Mouse (Mus musculus): Measurements from ENCODE around the gene Enpp1.

Enpp1 gene

GRCm38 (mm10) chr10:24596003-24596868 is 115.7 kb downstream of the Enpp1 start:
- no peak for DNase-seq (ENCODE audit: low read depth)

- DNase-seq (ENCODE audit: low read depth): peak; percentile 92
Measured at GRCm38 (mm10) chr10:24595250-24596002, 116.5 kb downstream of the Enpp1 start, which contains the start of gene Ccn2. Gene Ccn2 (plus strand): TSS chr10:24595442.

- DNase-seq (ENCODE audit: low read depth): no peak
Measured at GRCm38 (mm10) chr10:24593556-24593955, 118.4 kb downstream of the Enpp1 start.

GRCm38 (mm10) chr10:24592969-24593368 is 119.0 kb downstream of the Enpp1 start:
- no peak for DNase-seq (ENCODE audit: low read depth)

DNA sequence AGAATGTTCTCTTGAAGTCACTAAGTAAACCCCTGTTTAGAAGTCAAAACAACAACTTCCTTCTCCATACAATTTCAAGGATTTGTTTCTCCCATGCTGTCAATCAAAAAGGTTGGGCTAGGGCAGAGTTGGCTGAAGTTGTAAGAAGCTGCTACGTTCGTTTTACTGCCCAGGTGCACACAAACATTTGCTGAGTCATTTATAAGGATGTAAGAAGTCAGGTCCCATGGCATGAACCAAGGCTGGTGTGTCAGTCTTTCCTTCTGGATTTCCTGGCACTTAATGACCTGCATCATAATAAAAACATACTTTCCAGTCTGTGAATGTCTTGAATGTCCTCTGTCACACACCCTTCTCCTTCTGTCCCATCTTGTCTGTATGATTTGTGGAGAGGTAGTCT is 119.6 kb downstream of the Enpp1 start:
- no peak for DNase-seq (ENCODE audit: low read depth)

- no peak for DNase-seq (ENCODE audit: low read depth)
Measured at GRCm38 (mm10) chr10:24591741-24592140, 120.2 kb downstream of the Enpp1 start.

DNA sequence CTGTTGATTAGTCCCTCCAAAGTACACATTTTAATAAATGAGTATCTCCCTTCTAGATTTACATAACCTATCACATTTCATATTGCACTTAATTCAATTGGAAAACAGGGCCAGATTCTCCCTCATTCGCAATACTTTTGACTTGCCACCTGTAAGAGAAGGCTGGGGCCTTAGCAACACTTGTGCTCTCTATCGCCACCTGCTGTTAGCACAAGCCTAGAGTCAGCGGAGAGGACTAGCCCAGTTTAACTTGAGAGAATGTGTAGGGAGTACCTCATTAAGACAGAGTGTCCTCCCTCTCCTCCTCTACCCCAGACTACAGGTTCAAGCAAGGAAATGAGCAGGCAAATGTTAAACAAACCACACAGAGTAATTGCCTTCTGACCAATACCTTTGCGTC is 120.8 kb downstream of the Enpp1 start:
- DNase-seq (ENCODE audit: low read depth): no peak

GRCm38 (mm10) chr10:24590546-24590945 is 121.4 kb downstream of the Enpp1 start:
- no peak for DNase-seq (ENCODE audit: low read depth)

DNA sequence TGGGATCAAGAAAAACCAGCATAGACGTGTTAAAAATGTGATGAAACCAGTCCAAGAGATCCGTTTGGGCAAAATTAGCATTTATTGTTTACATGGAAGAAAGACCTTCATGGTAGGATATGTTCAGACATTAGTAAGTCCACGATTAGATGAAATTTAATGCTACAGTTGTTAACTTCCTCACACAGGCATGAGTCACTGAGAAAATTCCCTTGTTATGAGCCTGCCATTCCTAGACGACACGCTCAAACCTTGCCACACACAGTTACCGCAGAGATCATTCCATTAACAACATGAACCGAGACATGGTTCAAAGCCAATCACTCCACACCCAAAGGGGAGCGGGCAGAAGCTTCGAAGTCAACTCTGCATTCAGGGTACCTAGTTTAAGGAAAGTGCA is 122.7 kb downstream of the Enpp1 start:
- peak; percentile 86 for DNase-seq (ENCODE audit: low read depth)

DNA sequence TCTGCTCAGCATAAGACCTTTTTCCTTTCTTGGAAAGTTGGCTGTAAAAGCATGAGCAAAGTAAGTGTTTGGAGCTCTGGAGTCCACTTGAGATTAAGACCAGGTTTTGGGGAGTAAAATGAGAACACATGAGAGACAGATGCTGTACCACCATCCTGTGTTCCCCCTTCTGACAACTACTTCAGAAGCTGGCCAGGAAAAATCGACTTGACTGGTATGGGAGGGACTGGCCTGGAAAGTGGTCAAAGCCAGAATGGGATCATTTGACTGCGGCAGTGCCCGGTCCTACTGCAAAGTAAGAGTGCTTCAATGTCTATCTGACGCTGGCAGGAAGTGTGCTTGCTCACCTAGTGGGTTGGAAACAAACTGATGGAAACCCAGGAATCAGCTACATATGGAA is 123.1 kb downstream of the Enpp1 start:
- DNase-seq (ENCODE audit: low read depth): no peak

All from fibroblast of lung, adult 2 months (primary cell).